20 mouse cellular contexts compared by ENCODE assay signal in the genomic region with DNA sequence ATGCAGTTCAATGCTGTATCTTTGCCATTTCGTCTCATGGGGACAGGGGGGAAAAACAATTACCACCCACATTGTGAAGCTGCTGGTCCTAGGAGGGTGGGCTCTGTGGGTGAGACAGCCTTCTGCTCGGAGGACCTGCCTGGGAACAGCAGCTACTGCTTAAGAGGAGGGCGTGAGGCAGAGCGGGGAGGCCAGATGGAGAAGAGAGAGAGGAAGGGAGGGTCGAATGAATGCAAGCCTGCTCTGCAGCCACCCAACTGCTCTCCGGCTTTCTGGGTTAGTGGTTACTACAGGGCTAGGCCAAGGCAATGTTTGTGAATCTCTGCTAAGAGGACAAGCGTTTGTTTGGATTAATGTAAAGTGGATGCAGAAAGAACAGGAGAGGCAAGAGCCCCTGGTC. TPM values are rescaled to one million over a fixed set of nuclear protein-coding genes. Genes with fewer than 3 reads are reported as not detected.
DNase-seq lines count a peak whose midpoint lies in the region; ATAC-seq and TF ChIP-seq lines count a peak whose summit lies in the region.
"Had no signal": no experiment of that assay in that cellular context is flagged by ENCODE, and none has a peak within 500 bp of the region (broad histone marks: within the 10 kb centered on the region; RNA-seq: fewer than 3 reads in every experiment).

No protein-coding gene starts in this region.

- no peaks in the 10 kb centered on the region for H3K9me3 ChIP-seq in forebrain, embryonic 14.5 days (replicated peaks; ENCODE audit: control insufficient read depth, low read length)
- no peaks in the 10 kb centered on the region for H3K9me3 ChIP-seq in forebrain, embryonic 13.5 days (replicated peaks)
- H3K9me3 ChIP-seq in limb, embryonic 12.5 days, result no peaks in the 10 kb centered on the region
- no peaks in the 10 kb centered on the region for H3K9me3 ChIP-seq in limb, embryonic 10.5 days (replicated peaks)
- H3K9me3 ChIP-seq in stomach, embryonic 14.5 days (ENCODE audit: control insufficient read depth, low read depth, low read length), result no peaks in the 10 kb centered on the region
- no peaks in the 10 kb centered on the region for H3K9me3 ChIP-seq in stomach, postnatal 0 days (ENCODE audit: control insufficient read depth, low read length)
- H3K9me3 ChIP-seq: embryonic facial prominence, embryonic 12.5 days had no signal

- H3K4me1 ChIP-seq in forebrain, embryonic 14.5 days (ENCODE audit: control insufficient read depth, insufficient read depth, low read length), result peaks cover 8% of the 10 kb centered on the region
- peaks cover 16% of the 10 kb centered on the region for H3K4me1 ChIP-seq in forebrain, embryonic 13.5 days
- H3K4me1 ChIP-seq in limb, embryonic 12.5 days (replicated peaks), result peaks cover 26% of the 10 kb centered on the region
- H3K4me1 ChIP-seq in limb, embryonic 10.5 days, result peaks cover 17% of the 10 kb centered on the region
- H3K4me1 ChIP-seq in stomach, embryonic 14.5 days (ENCODE audit: control insufficient read depth, insufficient read depth, low read length), result peaks cover 25% of the 10 kb centered on the region
- peaks cover 3% of the 10 kb centered on the region; the same call in 1 of the 2 replicates for H3K4me1 ChIP-seq in stomach, postnatal 0 days (replicated peaks; ENCODE audit: control insufficient read depth, insufficient read depth)

- H3K27ac ChIP-seq in forebrain, embryonic 14.5 days (ENCODE audit: low read depth, low read length), result no peak overlapping the region
- H3K27ac ChIP-seq in forebrain, embryonic 13.5 days, result no peak overlapping the region
- H3K27ac ChIP-seq in limb, embryonic 12.5 days, result 0 out of 2 replicates have a peak overlapping the region, but pooled peaks have one; percentile 50
- no peak overlapping the region for H3K27ac ChIP-seq in limb, embryonic 10.5 days
- peak overlapping the region; percentile 72 for H3K27ac ChIP-seq in stomach, embryonic 14.5 days (ENCODE audit: low read length)
- no peak overlapping the region for H3K27ac ChIP-seq in stomach, postnatal 0 days (replicated peaks)
- H3K27ac ChIP-seq: embryonic facial prominence, embryonic 12.5 days; layer of hippocampus, adult 2 months had no signal

- no peak overlapping the region for H3K9ac ChIP-seq in forebrain, embryonic 14.5 days (ENCODE audit: low read length)
- H3K9ac ChIP-seq in forebrain, embryonic 13.5 days, result no peak overlapping the region
- no peak overlapping the region for H3K9ac ChIP-seq in limb, embryonic 12.5 days (replicated peaks)
- H3K9ac ChIP-seq in stomach, embryonic 14.5 days (replicated peaks; ENCODE audit: low read depth, low read length), result no peak overlapping the region
- H3K9ac ChIP-seq in stomach, postnatal 0 days (ENCODE audit: low read length), result no peak overlapping the region
- H3K9ac ChIP-seq: embryonic facial prominence, embryonic 12.5 days had no signal

- DNase-seq in forebrain, embryonic 14.5 days (ENCODE audit: low spot score), result peak; percentile 20
- DNase-seq in limb, embryonic 10.5 days (ENCODE audit: low spot score), result no peak
- DNase-seq in stomach, postnatal 0 days (ENCODE audit: low spot score), result no peak
- DNase-seq in gastrocnemius, adult 18-20 months (ENCODE audit: low spot score), result no peak
- no peak for DNase-seq in MN1 (ENCODE audit: low spot score)
- DNase-seq: adrenal gland, adult 8-10 months; gastrocnemius, postnatal 14 days; lung, adult 2 months; right cerebral cortex, postnatal 4 days; thymus, postnatal 36 days had no signal

- no peak for TF ChIP-seq CTCF in stomach, postnatal 0 days (IDR thresholded peaks at IDR 0.05; ENCODE audit: low read depth)

- peak; percentile 34; the same call in 1 of the 2 replicates for ATAC-seq in forebrain, embryonic 14.5 days
- ATAC-seq in forebrain, embryonic 13.5 days, result no peak
- ATAC-seq in limb, embryonic 12.5 days (ENCODE audit: insufficient number of reproducible peaks, insufficient read depth, low FRiP score, low TSS enrichment, low read depth), result no peak
- ATAC-seq in stomach, embryonic 14.5 days (ENCODE audit: insufficient number of reproducible peaks, insufficient read depth, low FRiP score, low read depth), result peak; percentile 60; the same call in 1 of the 2 replicates
- no peak for ATAC-seq in stomach, postnatal 0 days (ENCODE audit: low FRiP score, low TSS enrichment)

- H3K27me3 ChIP-seq in forebrain, embryonic 14.5 days (replicated peaks; ENCODE audit: control insufficient read depth, insufficient read depth, low read length), result no peaks in the 10 kb centered on the region
- H3K27me3 ChIP-seq in forebrain, embryonic 13.5 days, result no peaks in the 10 kb centered on the region; the same call in 1 of the 2 replicates
- H3K27me3 ChIP-seq in limb, embryonic 12.5 days, result no peaks in the 10 kb centered on the region
- 0 out of 2 replicates have a peak, but pooled peaks cover 4% of the 10 kb centered on the region for H3K27me3 ChIP-seq in limb, embryonic 10.5 days (ENCODE audit: low read depth, poor library complexity, severe bottlenecking)
- no peaks in the 10 kb centered on the region for H3K27me3 ChIP-seq in stomach, embryonic 14.5 days (ENCODE audit: control insufficient read depth, insufficient read depth, low read length)
- no peaks in the 10 kb centered on the region for H3K27me3 ChIP-seq in stomach, postnatal 0 days (ENCODE audit: control insufficient read depth, insufficient read depth, low read length)
- H3K27me3 ChIP-seq: embryonic facial prominence, embryonic 12.5 days had no signal

- 32% methylated on average over 7 of the region's 7 CpGs for WGBS in forebrain, embryonic 14.5 days
- 45% methylated on average over 7 of the region's 7 CpGs for WGBS in forebrain, embryonic 13.5 days
- WGBS in limb, embryonic 12.5 days, result 35% methylated on average over 7 of the region's 7 CpGs
- 29% methylated on average over 7 of the region's 7 CpGs for WGBS in limb, embryonic 10.5 days
- WGBS in stomach, embryonic 14.5 days, result 29% methylated on average over 7 of the region's 7 CpGs
- 42% methylated on average over 7 of the region's 7 CpGs for WGBS in stomach, postnatal 0 days

- no peak overlapping the region for H3K4me2 ChIP-seq in forebrain, embryonic 14.5 days (ENCODE audit: low read length)
- no peak overlapping the region for H3K4me2 ChIP-seq in forebrain, embryonic 13.5 days
- no peak overlapping the region for H3K4me2 ChIP-seq in limb, embryonic 12.5 days
- no peak overlapping the region for H3K4me2 ChIP-seq in stomach, embryonic 14.5 days (replicated peaks; ENCODE audit: low read depth, low read length)
- no peak overlapping the region for H3K4me2 ChIP-seq in stomach, postnatal 0 days (replicated peaks; ENCODE audit: low read depth)
- H3K4me2 ChIP-seq: embryonic facial prominence, embryonic 12.5 days; heart, embryonic 11.5 days had no signal

- no peak overlapping the region for H3K4me3 ChIP-seq in forebrain, embryonic 14.5 days (ENCODE audit: low read depth, low read length)
- no peak overlapping the region for H3K4me3 ChIP-seq in forebrain, embryonic 13.5 days
- H3K4me3 ChIP-seq in limb, embryonic 12.5 days (replicated peaks), result no peak overlapping the region
- no peak overlapping the region for H3K4me3 ChIP-seq in limb, embryonic 10.5 days
- no peak overlapping the region for H3K4me3 ChIP-seq in stomach, embryonic 14.5 days (ENCODE audit: low read depth, low read length)
- no peak overlapping the region for H3K4me3 ChIP-seq in stomach, postnatal 0 days (ENCODE audit: low read depth, low read length)
- H3K4me3 ChIP-seq: embryonic facial prominence, embryonic 12.5 days; layer of hippocampus, adult 2 months had no signal

- no peaks in the 10 kb centered on the region for H3K36me3 ChIP-seq in forebrain, embryonic 14.5 days (ENCODE audit: control insufficient read depth, insufficient read depth, low read length)
- H3K36me3 ChIP-seq in forebrain, embryonic 13.5 days (ENCODE audit: poor library complexity, severe bottlenecking), result no peaks in the 10 kb centered on the region
- H3K36me3 ChIP-seq in limb, embryonic 12.5 days, result no peaks in the 10 kb centered on the region
- no peaks in the 10 kb centered on the region for H3K36me3 ChIP-seq in limb, embryonic 10.5 days
- no peaks in the 10 kb centered on the region for H3K36me3 ChIP-seq in stomach, embryonic 14.5 days (ENCODE audit: control insufficient read depth, insufficient read depth, low read length)
- no peaks in the 10 kb centered on the region for H3K36me3 ChIP-seq in stomach, postnatal 0 days (ENCODE audit: control insufficient read depth, insufficient read depth, low read length)
- H3K36me3 ChIP-seq: embryonic facial prominence, embryonic 12.5 days had no signal

- TF ChIP-seq EP300 in stomach, postnatal 0 days (optimal IDR thresholded peaks at IDR 0.05), result no peak

RNA-seq across cellular contexts. Expression of a gene that starts 26.1 kb away (rescaled TPM):
- polyA plus RNA-seq in forebrain, embryonic 14.5 days (2014; fragmentation: Nextera tagmentation; extraction: Ambion mirVana), result not detected in 2 replicates
- polyA plus RNA-seq in forebrain, embryonic 13.5 days (2015; fragmentation: Nextera tagmentation; extraction: Ambion mirVana), result not detected in 2 replicates
- polyA plus RNA-seq in limb, embryonic 12.5 days (2016; fragmentation: Nextera tagmentation; extraction: Ambion mirVana), result not detected in 2 replicates
- not detected in 2 replicates for polyA plus RNA-seq in limb, embryonic 10.5 days (2016; fragmentation: Nextera tagmentation; extraction: Ambion mirVana)
- not detected in 2 replicates for polyA plus RNA-seq in stomach, embryonic 14.5 days (2014; fragmentation: Nextera tagmentation; extraction: Ambion mirVana)
- polyA plus RNA-seq in stomach, postnatal 0 days (2015; fragmentation: Nextera tagmentation; extraction: Ambion mirVana), result 0.17 and 0.30 TPM in 2 replicates
- total RNA-seq in gastrocnemius, adult 18-20 months (2021), result not detected
- total RNA-seq: gastrocnemius, postnatal 14 days; hematopoietic stem cell, adult 5-6 weeks; layer of hippocampus, adult 2 months; left cerebral cortex, postnatal 10 days had no signal
- polyA plus RNA-seq: embryonic facial prominence, embryonic 12.5 days; forebrain, embryonic 11.5 days; heart, embryonic 11.5 days; kidney, embryonic 14.5 days had no signal

RNA-seq across cellular contexts. Expression of a gene that starts 53.6 kb away (rescaled TPM):
- polyA plus RNA-seq in forebrain, embryonic 14.5 days (2014; fragmentation: Nextera tagmentation; extraction: Ambion mirVana), result 1.4 and 1.9 TPM in 2 replicates
- polyA plus RNA-seq in forebrain, embryonic 13.5 days (2015; fragmentation: Nextera tagmentation; extraction: Ambion mirVana), result 0.23 and 0.93 TPM in 2 replicates
- polyA plus RNA-seq in limb, embryonic 12.5 days (2016; fragmentation: Nextera tagmentation; extraction: Ambion mirVana), result not detected in 2 replicates
- polyA plus RNA-seq in limb, embryonic 10.5 days (2016; fragmentation: Nextera tagmentation; extraction: Ambion mirVana), result not detected in 2 replicates
- not detected in 2 replicates for polyA plus RNA-seq in stomach, embryonic 14.5 days (2014; fragmentation: Nextera tagmentation; extraction: Ambion mirVana)
- polyA plus RNA-seq in stomach, postnatal 0 days (2015; fragmentation: Nextera tagmentation; extraction: Ambion mirVana), result not detected in 2 replicates
- not detected for total RNA-seq in gastrocnemius, adult 18-20 months (2021)
- total RNA-seq: adrenal gland, adult 8-10 months; gastrocnemius, postnatal 14 days; hematopoietic stem cell, adult 5-6 weeks; left cerebral cortex, postnatal 10 days had no signal
- polyA plus RNA-seq: embryonic facial prominence, embryonic 12.5 days; forebrain, embryonic 11.5 days; heart, embryonic 11.5 days; kidney, embryonic 14.5 days had no signal

RNA-seq across cellular contexts. Expression of a gene that starts 57.8 kb away (rescaled TPM):
- 0.55 and 0.91 TPM in 2 replicates for polyA plus RNA-seq in forebrain, embryonic 14.5 days (2014; fragmentation: Nextera tagmentation; extraction: Ambion mirVana)
- polyA plus RNA-seq in forebrain, embryonic 13.5 days (2015; fragmentation: Nextera tagmentation; extraction: Ambion mirVana), result 0.41 and 0.98 TPM in 2 replicates
- 0.24 and 0.40 TPM in 2 replicates for polyA plus RNA-seq in limb, embryonic 12.5 days (2016; fragmentation: Nextera tagmentation; extraction: Ambion mirVana)
- 0.06 and 0.10 TPM in 2 replicates for polyA plus RNA-seq in limb, embryonic 10.5 days (2016; fragmentation: Nextera tagmentation; extraction: Ambion mirVana)
- 0.34 and 0.48 TPM in 2 replicates for polyA plus RNA-seq in stomach, embryonic 14.5 days (2014; fragmentation: Nextera tagmentation; extraction: Ambion mirVana)
- polyA plus RNA-seq in stomach, postnatal 0 days (2015; fragmentation: Nextera tagmentation; extraction: Ambion mirVana), result 0.02 TPM in 2 replicates
- under 1 TPM; 0.07 to 0.19 TPM for total RNA-seq in gastrocnemius, adult 18-20 months (2021)
- total RNA-seq: hematopoietic stem cell, adult 5-6 weeks had no signal

Comparison
In these comparisons a context has a peak if more than half of its experiments do, and no peak if none do; other contexts are left out.
1. ATAC-seq: peak in forebrain, embryonic 14.5 days (single experiment) and stomach, embryonic 14.5 days (single experiment); none in forebrain, embryonic 13.5 days (single experiment), limb, embryonic 12.5 days (single experiment) and stomach, postnatal 0 days (single experiment).
2. H3K27ac ChIP-seq: peak in limb, embryonic 12.5 days (single experiment) and stomach, embryonic 14.5 days (single experiment); none in forebrain, embryonic 14.5 days (single experiment), forebrain, embryonic 13.5 days (single experiment), limb, embryonic 10.5 days (single experiment) and stomach, postnatal 0 days (single experiment).